Mouse (Mus musculus) gastrocnemius, adult 8-10 months (tissue): ENCODE results near the gene Pde7b. TPM values are rescaled to one million over a fixed set of nuclear protein-coding genes. Genes with fewer than 3 reads are reported as not detected.
A peak's percentile ranks its signal among the peaks of the same experiment; 100 is the strongest.

Experiments used
- DNase-seq, 2 experiments: peaks; one replicate each; pipeline ENCODE4 v3.0.0; 2022; ENCODE audit warnings: low spot score in 2 of 2
- total RNA-seq, 4 experiments: library from RNA; stranded (reverse); gene quantifications; 2 replicates each; pipeline ENCODE4 v1.2.4; 2022

The Pde7b gene
- total RNA-seq, 4 experiments from 2014 or later = 33.5 to 43.1 (median 41.2) TPM

GRCm38 (mm10) chr10:20722651-20723520 is 2.0 kb downstream of the Pde7b start:
- no peak for DNase-seq

GRCm38 (mm10) chr10:20719201-20719600 is 5.7 kb downstream of the Pde7b start:
- DNase-seq = no peak

GRCm38 (mm10) chr10:20700633-20701032 is 24.2 kb downstream of the Pde7b start:
- no peak for DNase-seq

GRCm38 (mm10) chr10:20699874-20700273 is 25.0 kb downstream of the Pde7b start:
- no peak for DNase-seq

GRCm38 (mm10) chr10:20695637-20696036 is 29.2 kb downstream of the Pde7b start:
- DNase-seq = no peak

- DNase-seq = no peak
Observed at GRCm38 (mm10) chr10:20690002-20690401, 34.9 kb downstream of the Pde7b start.

GRCm38 (mm10) chr10:20684151-20684550 is 40.7 kb downstream of the Pde7b start:
- no peak for DNase-seq

GRCm38 (mm10) chr10:20680986-20681385 is 43.9 kb downstream of the Pde7b start:
- no peak for DNase-seq

GRCm38 (mm10) chr10:20675321-20675720 is 49.6 kb downstream of the Pde7b start:
- no peak for DNase-seq

GRCm38 (mm10) chr10:20673798-20674197 is 51.1 kb downstream of the Pde7b start:
- DNase-seq = peak in 1 of 2 experiments; percentile 25

- no peak for DNase-seq
Observed at GRCm38 (mm10) chr10:20672591-20672990, 52.3 kb downstream of the Pde7b start.

GRCm38 (mm10) chr10:20671621-20672020 is 53.3 kb downstream of the Pde7b start:
- no peak for DNase-seq

GRCm38 (mm10) chr10:20670541-20670940 is 54.3 kb downstream of the Pde7b start:
- no peak for DNase-seq

GRCm38 (mm10) chr10:20669467-20669866 is 55.4 kb downstream of the Pde7b start:
- no peak for DNase-seq

GRCm38 (mm10) chr10:20668577-20668976 is 56.3 kb downstream of the Pde7b start:
- DNase-seq = no peak

GRCm38 (mm10) chr10:20666655-20667054 is 58.2 kb downstream of the Pde7b start:
- DNase-seq = no peak

- no peak for DNase-seq
Observed at GRCm38 (mm10) chr10:20662951-20663350, 61.9 kb downstream of the Pde7b start.

GRCm38 (mm10) chr10:20661684-20662083 is 63.2 kb downstream of the Pde7b start:
- no peak for DNase-seq

- DNase-seq = no peak
Observed at GRCm38 (mm10) chr10:20659718-20660117, 65.2 kb downstream of the Pde7b start.

- DNase-seq = peak; percentile 15 to 33
Observed at GRCm38 (mm10) chr10:20659268-20659667, 65.6 kb downstream of the Pde7b start.

GRCm38 (mm10) chr10:20658716-20659115 is 66.2 kb downstream of the Pde7b start:
- DNase-seq = no peak

GRCm38 (mm10) chr10:20657316-20658081 is 67.4 kb downstream of the Pde7b start:
- DNase-seq = peak in 1 of 2 experiments; percentile 38
